Mouse (Mus musculus) MEL (cell line): ENCODE data around the gene Prkar2a.

Experiments
- CTCF ChIP-seq, 3 experiments: IDR thresholded peaks in 2 of 3; conservative IDR thresholded peaks in 1 of 3; 2 replicates each; pipeline ENCODE4 v1.5.1; 2011 to 2012; ENCODE audit warnings: low read length in 3 of 3, low read depth in 2 of 3, mild to moderate bottlenecking in 2 of 3, improper control_type of control experiment in 1 of 3, inconsistent platforms in 1 of 3, mixed read lengths in 1 of 3, moderate library complexity in 1 of 3; ENCODE audit not compliant: control insufficient read depth in 1 of 3, insufficient read depth in 1 of 3, poor library complexity in 1 of 3, severe bottlenecking in 1 of 3
- HCFC1 ChIP-seq: IDR thresholded peaks from 2 replicates; pipeline ENCODE4 v1.6.1; 2012; ENCODE audit warnings: low read depth, mild to moderate bottlenecking, inconsistent platforms, low read length, improper control_type of control experiment, moderate library complexity
- POLR2A ChIP-seq, 2 experiments: IDR thresholded peaks; 2 replicates each; pipeline ENCODE4 v1.6.1; 2011 to 2012; ENCODE audit warnings: low read length in 2 of 2, mild to moderate bottlenecking in 2 of 2, control low read depth in 1 of 2, improper control_type of control experiment in 1 of 2, low read depth in 1 of 2, moderate library complexity in 1 of 2; ENCODE audit not compliant: control insufficient read depth in 1 of 2, insufficient read depth in 1 of 2, poor library complexity in 1 of 2
- ZKSCAN1 ChIP-seq: IDR thresholded peaks from 2 replicates; pipeline ENCODE4 v1.6.1; 2012; ENCODE audit warnings: low read depth, mild to moderate bottlenecking, inconsistent platforms, low read length, improper control_type of control experiment, moderate library complexity

DNA sequence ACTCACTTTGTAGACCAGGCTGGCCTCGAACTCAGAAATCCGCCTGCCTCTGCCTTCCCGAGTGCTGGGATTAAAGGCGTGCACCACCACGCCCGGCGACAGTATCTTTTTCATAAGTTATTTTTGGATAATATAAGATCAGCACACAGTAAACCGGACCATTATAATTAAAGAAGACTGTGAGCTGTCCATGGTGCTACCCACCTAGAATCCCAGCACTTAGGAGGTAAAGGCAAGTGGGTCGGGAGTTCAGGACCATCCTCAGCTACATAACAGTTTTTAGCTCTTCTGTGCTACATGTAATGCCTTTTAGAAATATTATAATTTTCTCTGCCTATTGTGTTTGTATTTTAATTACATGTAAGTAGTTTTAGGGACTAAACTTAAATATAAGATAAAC, 52.9 kb downstream of the Prkar2a start:
- no peak for TF ChIP-seq CTCF (IDR thresholded peaks at IDR 0.05 in 2 of 3, conservative IDR thresholded peaks at IDR 0.05 in 1 of 3; ENCODE audit: control insufficient read depth in 1 of 3, insufficient read depth in 1 of 3, low read depth in 2 of 3, low read length in 3 of 3, poor library complexity in 1 of 3, severe bottlenecking in 1 of 3)
- TF ChIP-seq POLR2A (IDR thresholded peaks at IDR 0.05; ENCODE audit: control insufficient read depth in 1 of 2, insufficient read depth in 1 of 2, low read depth in 1 of 2, low read length in 2 of 2, poor library complexity in 1 of 2), result no peak
- no peak for TF ChIP-seq ZKSCAN1
- no peak for TF ChIP-seq HCFC1
